Mouse (Mus musculus) cerebellum, adult 2 months (tissue): ENCODE measurements around the gene Dmrtc1c2.

Experiments
- CTCF ChIP-seq: fragments of 200-500 bp; IDR thresholded peaks from 2 replicates; pipeline ENCODE4 v1.5.1; 2011; ENCODE audit warnings: low read depth, mild to moderate bottlenecking, control low read depth, low read length, moderate library complexity, borderline replicate concordance; ENCODE audit not compliant: insufficient read depth
- POLR2A ChIP-seq: fragments of 200-500 bp; IDR thresholded peaks from 2 replicates; pipeline ENCODE4 v1.6.1; 2011; ENCODE audit warnings: low read length, control low read depth, borderline replicate concordance; ENCODE audit not compliant: insufficient read depth

- no peak for TF ChIP-seq CTCF
- TF ChIP-seq POLR2A, result no peak
Measured at GRCm38 (mm10) chrX:102867871-102868270, 13.5 kb upstream of the Dmrtc1c2 start, which contains the start of gene 1700031F05Rik.
